Mouse (Mus musculus) left cerebral cortex, adult 18-20 months (tissue): ENCODE measurements around the gene Elmod3. TPM values are rescaled to one million over a fixed set of nuclear protein-coding genes. Genes with fewer than 3 reads are reported as not detected.
"Not testable (repeated sequence)": the region's sequence is repeated elsewhere in the genome, so short reads cannot be mapped to it uniquely, and the experiment has no call there.

ENCODE experiments used
- DNase-seq, 2 experiments: peaks; one replicate each; pipeline ENCODE4 v3.0.0; 2021 to 2022; ENCODE audit warnings: low spot score in 2 of 2, mixed read lengths in 1 of 2
- total RNA-seq, 2 experiments: library from RNA; stranded (reverse); gene quantifications; 2 replicates each; pipeline ENCODE4 v1.2.3; 2021

The Elmod3 gene
- total RNA-seq, 2 experiments from 2014 or later = 22.6 to 23.1 TPM

GRCm38 (mm10) chr6:72543265-72543850, 54.9 kb downstream of the Elmod3 start:
- no peak for DNase-seq

GRCm38 (mm10) chr6:72538562-72539031, 59.6 kb downstream of the Elmod3 start:
- DNase-seq = peak; percentile 84 to 88

- DNase-seq = no peak
Measured at GRCm38 (mm10) chr6:72537998-72538500, 60.2 kb downstream of the Elmod3 start.

GRCm38 (mm10) chr6:72535165-72535564, 63.0 kb downstream of the Elmod3 start:
- DNase-seq = peak; percentile 77 to 87

GRCm38 (mm10) chr6:72534035-72534809, 64.0 kb downstream of the Elmod3 start:
- DNase-seq = peak; percentile 51 to 64

- not testable (repeated sequence) for DNase-seq
Measured at GRCm38 (mm10) chr6:72533555-72533954, 64.7 kb downstream of the Elmod3 start.

GRCm38 (mm10) chr6:72532580-72532979, 65.6 kb downstream of the Elmod3 start:
- peak in 1 of 2 experiments; percentile 23 for DNase-seq

- DNase-seq = no peak
Measured at GRCm38 (mm10) chr6:72528410-72529151, 69.6 kb downstream of the Elmod3 start.

- DNase-seq = no peak
Measured at GRCm38 (mm10) chr6:72527070-72527469, 71.1 kb downstream of the Elmod3 start.

GRCm38 (mm10) chr6:72524160-72524559, 74.1 kb downstream of the Elmod3 start:
- DNase-seq = no peak

- no peak for DNase-seq
Measured at GRCm38 (mm10) chr6:72523222-72523621, 75.0 kb downstream of the Elmod3 start.

GRCm38 (mm10) chr6:72522288-72522687, 75.9 kb downstream of the Elmod3 start:
- DNase-seq = no peak

- DNase-seq = no peak
Measured at GRCm38 (mm10) chr6:72521607-72522006, 76.6 kb downstream of the Elmod3 start, which contains the start of gene Sh2d6. Sh2d6 (minus strand) TSS chr6:72521707.

- no peak for DNase-seq
Measured at GRCm38 (mm10) chr6:72520904-72521303, 77.3 kb downstream of the Elmod3 start.

GRCm38 (mm10) chr6:72519892-72520663, 78.1 kb downstream of the Elmod3 start:
- DNase-seq = peak; percentile 48 to 65

GRCm38 (mm10) chr6:72519303-72519702, 78.9 kb downstream of the Elmod3 start:
- DNase-seq = no peak

GRCm38 (mm10) chr6:72518842-72519241, 79.4 kb downstream of the Elmod3 start:
- peak in 1 of 2 experiments; percentile 17 for DNase-seq
